Mouse (Mus musculus) cerebellum, adult 2 months (tissue): ENCODE results near the gene Snx12. TPM values are rescaled to one million over a fixed set of nuclear protein-coding genes. Genes with fewer than 3 reads are reported as not detected.

Experiments
- DNase-seq, 2 experiments: peaks; one replicate each; pipeline ENCODE4 v3.0.0; 2021
- H3K27ac ChIP-seq: fragments of 200-500 bp; 2 replicates; pipeline ENCODE4 v1.5.1; 2012; ENCODE audit warnings: low read length, control low read depth, inconsistent platforms; ENCODE audit not compliant: insufficient read depth
- H3K27me3 ChIP-seq: fragments of 200-500 bp; 2 replicates; pipeline ENCODE4 v1.6.1; 2012; ENCODE audit warnings: inconsistent platforms, mild to moderate bottlenecking, low read length, moderate library complexity; ENCODE audit not compliant: control insufficient read depth, insufficient read depth
- H3K4me1 ChIP-seq: fragments of 200-500 bp; 2 replicates; pipeline ENCODE4 v1.6.1; 2011; ENCODE audit warnings: low read length; ENCODE audit not compliant: control insufficient read depth, insufficient read depth
- H3K4me3 ChIP-seq: fragments of 200-500 bp; replicated peaks from 2 replicates; pipeline ENCODE3; 2011; ENCODE audit warnings: mild to moderate bottlenecking, low read depth, low read length, control low read depth; ENCODE audit not compliant: insufficient read depth
- CTCF ChIP-seq: fragments of 200-500 bp; IDR thresholded peaks from 2 replicates; pipeline ENCODE4 v1.5.1; 2011; ENCODE audit warnings: low read depth, mild to moderate bottlenecking, control low read depth, low read length, moderate library complexity, borderline replicate concordance; ENCODE audit not compliant: insufficient read depth
- POLR2A ChIP-seq: fragments of 200-500 bp; IDR thresholded peaks from 2 replicates; pipeline ENCODE4 v1.6.1; 2011; ENCODE audit warnings: low read length, control low read depth, borderline replicate concordance; ENCODE audit not compliant: insufficient read depth
- whole genome bisulfite sequencing: fragments of 180-500 bp; shearing (Covaris S2); methylation state at CpG from one replicate; pipeline ENCODE4 v1.1.7; 2018; 5-methylcytosine and 5-hydroxymethylcytosine counted together
- polyA plus RNA-seq: library from polyadenylated mRNA; depleted of rRNA; stranded (reverse); fragments of >200 nt; gene quantifications from 2 replicates; pipeline ENCODE4 v1.2.3, GENCODE M21; 2012

The Snx12 gene
- polyA plus RNA-seq, 1 experiment: 39.4 TPM

- Histone ChIP-seq H3K27ac (no peak overlapping the region), H3K4me1 (peaks cover 4% of the 10 kb centered on the region), H3K27me3 (no peaks in the 10 kb centered on the region), H3K4me3 (no peak overlapping the region)
- WGBS: 85% methylated on average over 2 of the region's 2 CpGs
- no peak for DNase-seq
- TF ChIP-seq POLR2A (no peak), CTCF (no peak)
Measured at GRCm38 (mm10) chrX:101163739-101164138, 58.6 kb downstream of the Snx12 start.

- TF ChIP-seq CTCF: no peak
- TF ChIP-seq POLR2A: no peak
- WGBS: 84% methylated on average over 3 of the region's 3 CpGs
- no peak for DNase-seq
- no peak overlapping the region for H3K4me3 ChIP-seq
- H3K27ac ChIP-seq: no peak overlapping the region
- peaks cover 4% of the 10 kb centered on the region for H3K4me1 ChIP-seq
- H3K27me3 ChIP-seq: no peaks in the 10 kb centered on the region
Measured at GRCm38 (mm10) chrX:101163278-101163677, 59.1 kb downstream of the Snx12 start.

GRCm38 (mm10) chrX:101162532-101162931 is 59.8 kb downstream of the Snx12 start:
- DNase-seq: peak; percentile 23 to 47
- Histone ChIP-seq H3K4me1 (peaks cover 4% of the 10 kb centered on the region), H3K27ac (peak overlapping the region; percentile 53; the same call in 1 of the 2 replicates), H3K27me3 (no peaks in the 10 kb centered on the region), H3K4me3 (no peak overlapping the region)
- TF ChIP-seq POLR2A (no peak), CTCF (no peak)
- WGBS: 28% methylated on average over 3 of the region's 3 CpGs

- no peak for TF ChIP-seq POLR2A
- TF ChIP-seq CTCF: no peak
- H3K4me1 ChIP-seq: no peaks in the 10 kb centered on the region; the same call in 1 of the 2 replicates
- DNase-seq: no peak
- WGBS: 93% methylated on average over 2 of the region's 2 CpGs
- H3K27me3 ChIP-seq: no peaks in the 10 kb centered on the region
- H3K27ac ChIP-seq: no peak overlapping the region
- H3K4me3 ChIP-seq: no peak overlapping the region
Measured at GRCm38 (mm10) chrX:101157488-101157887, 64.9 kb downstream of the Snx12 start.

GRCm38 (mm10) chrX:101156369-101156768 is 66.0 kb downstream of the Snx12 start:
- H3K27me3 ChIP-seq: no peaks in the 10 kb centered on the region
- DNase-seq: no peak
- WGBS: 34% methylated on average over 5 of the region's 5 CpGs
- TF ChIP-seq POLR2A (no peak), CTCF (no peak)
- H3K27ac ChIP-seq: no peak overlapping the region
- no peak overlapping the region for H3K4me3 ChIP-seq
- H3K4me1 ChIP-seq: no peaks in the 10 kb centered on the region

- Histone ChIP-seq H3K4me3 (no peak overlapping the region), H3K27me3 (no peaks in the 10 kb centered on the region), H3K4me1 (no peaks in the 10 kb centered on the region), H3K27ac (no peak overlapping the region)
- TF ChIP-seq POLR2A (no peak), CTCF (no peak)
- DNase-seq: no peak
- 75% methylated on average over 5 of the region's 5 CpGs for WGBS
Measured at GRCm38 (mm10) chrX:101147506-101147905, 74.9 kb downstream of the Snx12 start.

- no peak overlapping the region for H3K27ac ChIP-seq
- WGBS: 16% methylated on average over 12 of the region's 12 CpGs
Measured at GRCm38 (mm10) chrX:101131992-101132791, 90.2 kb downstream of the Snx12 start.

GRCm38 (mm10) chrX:101131001-101131400 is 91.4 kb downstream of the Snx12 start:
- H3K4me1 ChIP-seq: no peaks in the 10 kb centered on the region
- peak; percentile 53; the same call in 1 of the 2 replicates for TF ChIP-seq CTCF
- no peak for TF ChIP-seq POLR2A
- peak; percentile 52 to 72 for DNase-seq
- WGBS: 21% methylated on average over 7 of the region's 7 CpGs
- H3K4me3 ChIP-seq: no peak overlapping the region
- no peak overlapping the region for H3K27ac ChIP-seq
- no peaks in the 10 kb centered on the region for H3K27me3 ChIP-seq

More at GRCm38 (mm10) chrX:101131992-101132791, 90.2 kb downstream of the Snx12 start:
- H3K27me3 ChIP-seq: no peaks in the 10 kb centered on the region
- DNase-seq: peak; percentile 23 to 55
- no peaks in the 10 kb centered on the region for H3K4me1 ChIP-seq
- TF ChIP-seq POLR2A: no peak
- TF ChIP-seq CTCF: peak; percentile 49; the same call in 1 of the 2 replicates
- H3K4me3 ChIP-seq: peak overlapping the region; percentile 61
